Mouse (Mus musculus) hindbrain, embryonic 14.5 days (tissue): ENCODE results near the gene Ebf1. TPM values are rescaled to one million over a fixed set of nuclear protein-coding genes. Genes with fewer than 3 reads are reported as not detected.

ENCODE experiments used
- ATAC-seq: fragments of 200-750 bp; cut with Nextera tagmentation; 2 replicates; pipeline ENCODE4 v1.8.0; 2017; ENCODE audit warnings: moderate number of reproducible peaks, mild to moderate bottlenecking, moderate TSS enrichment, moderate library complexity; ENCODE audit not compliant: low FRiP score
- DNase-seq: peaks from one replicate; pipeline ENCODE4 v3.0.0-alpha.2; 2015; ENCODE audit warnings: low spot score
- H3K27ac ChIP-seq: fragments of 300-500 bp; sonication (generic); 2 replicates; pipeline ENCODE4 v1.5.1; 2014; ENCODE audit warnings: mild to moderate bottlenecking, moderate library complexity
- H3K27me3 ChIP-seq: fragments of 300-500 bp; sonication (generic); 2 replicates; pipeline ENCODE4 v1.6.1; 2014; ENCODE audit warnings: mild to moderate bottlenecking, low read length, mixed read lengths; ENCODE audit not compliant: control insufficient read depth, insufficient read depth
- H3K36me3 ChIP-seq: fragments of 300-500 bp; sonication (generic); replicated peaks from 2 replicates; pipeline ENCODE4 v1.6.1; 2014; ENCODE audit not compliant: control insufficient read depth, insufficient read depth
- H3K4me1 ChIP-seq: fragments of 300-500 bp; sonication (generic); replicated peaks from 2 replicates; pipeline ENCODE4 v1.6.1; 2014; ENCODE audit warnings: antibody characterized with exemption, low read length, mixed read lengths; ENCODE audit not compliant: control insufficient read depth, insufficient read depth
- H3K4me2 ChIP-seq: fragments of 300-500 bp; sonication (generic); replicated peaks from 2 replicates; pipeline ENCODE4 v1.6.1; 2014; ENCODE audit warnings: mild to moderate bottlenecking, moderate library complexity
- H3K4me3 ChIP-seq: fragments of 300-500 bp; sonication (generic); replicated peaks from 2 replicates; pipeline ENCODE4 v1.5.1; 2014; ENCODE audit warnings: mild to moderate bottlenecking, low read length
- H3K9ac ChIP-seq: fragments of 300-500 bp; sonication (generic); 2 replicates; pipeline ENCODE4 v1.6.1; 2014
- H3K9me3 ChIP-seq: fragments of 300-500 bp; sonication (generic); 2 replicates; pipeline ENCODE4 v1.6.1; 2016; ENCODE audit warnings: low read length; ENCODE audit not compliant: control insufficient read depth
- WGBS: fragments of 180-500 bp; shearing (Covaris S2); extraction: QIAGEN DNeasy Blood & Tissue Kit; methylation state at CpG from one replicate; pipeline ENCODE4 v1.1.7; 2014; 5-methylcytosine and 5-hydroxymethylcytosine counted together
- polyA plus RNA-seq: library from polyadenylated mRNA; unstranded; fragments of >200 nt; fragmentation: Nextera tagmentation; extraction: Ambion mirVana; gene quantifications from 2 replicates; pipeline ENCODE4 v1.2.1, GENCODE M21; 2014

Gene Ebf1
- polyA plus RNA-seq, 1 experiment from 2014 or later = 123 TPM

- no peak for ATAC-seq
These were observed 99.8 kb downstream of the Ebf1 start for GRCm38 (mm10) chr11:44716928-44717327.

GRCm38 (mm10) chr11:44717636-44718035, 100.5 kb downstream of the Ebf1 start:
- Histone ChIP-seq H3K4me1 (0 out of 2 replicates have a peak, but pooled peaks cover 10% of the 10 kb centered on the region), H3K4me2 (no peak overlapping the region), H3K9me3 (no peaks in the 10 kb centered on the region), H3K27me3 (no peaks in the 10 kb centered on the region), H3K27ac (no peak overlapping the region), H3K36me3 (no peaks in the 10 kb centered on the region), H3K9ac (no peak overlapping the region), H3K4me3 (no peak overlapping the region)
- no peak for DNase-seq
- 89% methylated on average over 7 of the region's 7 CpGs for WGBS
- ATAC-seq = no peak

More at GRCm38 (mm10) chr11:44716928-44717327, 99.8 kb downstream of the Ebf1 start:
- H3K9me3 ChIP-seq = no peaks in the 10 kb centered on the region
- no peak overlapping the region for H3K9ac ChIP-seq
- DNase-seq = no peak
- no peak overlapping the region for H3K4me2 ChIP-seq
- H3K36me3 ChIP-seq = no peaks in the 10 kb centered on the region
- WGBS = 37% methylated on average over 6 of the region's 6 CpGs
- no peaks in the 10 kb centered on the region for H3K27me3 ChIP-seq
- 0 out of 2 replicates have a peak, but pooled peaks cover 10% of the 10 kb centered on the region for H3K4me1 ChIP-seq
- H3K27ac ChIP-seq = no peak overlapping the region
- H3K4me3 ChIP-seq = no peak overlapping the region

- DNase-seq (no peak), ATAC-seq (no peak)
These were observed 104.9 kb downstream of the Ebf1 start for GRCm38 (mm10) chr11:44721976-44722375.

GRCm38 (mm10) chr11:44723950-44724502, 106.9 kb downstream of the Ebf1 start:
- H3K9me3 ChIP-seq = no peaks in the 10 kb centered on the region
- no peak overlapping the region for H3K9ac ChIP-seq
- H3K36me3 ChIP-seq = no peaks in the 10 kb centered on the region
- ATAC-seq (no peak), DNase-seq (no peak)
- no peaks in the 10 kb centered on the region for H3K27me3 ChIP-seq
- H3K4me3 ChIP-seq = no peak overlapping the region
- no peak overlapping the region for H3K4me2 ChIP-seq
- H3K4me1 ChIP-seq = no peaks in the 10 kb centered on the region
- H3K27ac ChIP-seq = no peak overlapping the region
- 84% methylated on average over 6 of the region's 6 CpGs for WGBS

More at GRCm38 (mm10) chr11:44721976-44722375, 104.9 kb downstream of the Ebf1 start:
- no peaks in the 10 kb centered on the region for H3K27me3 ChIP-seq
- no peak overlapping the region for H3K4me3 ChIP-seq
- H3K9ac ChIP-seq = no peak overlapping the region
- H3K4me2 ChIP-seq = no peak overlapping the region
- H3K4me1 ChIP-seq = 0 out of 2 replicates have a peak, but pooled peaks cover 3% of the 10 kb centered on the region
- 84% methylated on average over 4 of the region's 4 CpGs for WGBS
- H3K36me3 ChIP-seq = no peaks in the 10 kb centered on the region
- no peak overlapping the region for H3K27ac ChIP-seq
- no peaks in the 10 kb centered on the region for H3K9me3 ChIP-seq

- Histone ChIP-seq H3K27me3 (no peaks in the 10 kb centered on the region), H3K4me1 (no peaks in the 10 kb centered on the region), H3K9ac (no peak overlapping the region), H3K36me3 (no peaks in the 10 kb centered on the region), H3K4me2 (no peak overlapping the region), H3K4me3 (no peak overlapping the region), H3K27ac (no peak overlapping the region), H3K9me3 (no peaks in the 10 kb centered on the region)
- DNase-seq (no peak), ATAC-seq (no peak)
- WGBS = 88% methylated on average over 5 of the region's 5 CpGs
These were observed 108.6 kb downstream of the Ebf1 start for GRCm38 (mm10) chr11:44725732-44726131.

- Histone ChIP-seq H3K27me3 (no peaks in the 10 kb centered on the region), H3K4me1 (no peaks in the 10 kb centered on the region), H3K9me3 (no peaks in the 10 kb centered on the region), H3K36me3 (no peaks in the 10 kb centered on the region), H3K27ac (no peak overlapping the region), H3K9ac (no peak overlapping the region), H3K4me3 (no peak overlapping the region), H3K4me2 (no peak overlapping the region)
- DNase-seq = no peak
- no peak for ATAC-seq
- WGBS = 79% methylated on average over 3 of the region's 3 CpGs
These were observed 110.3 kb downstream of the Ebf1 start for GRCm38 (mm10) chr11:44727376-44727775.

- H3K4me2 ChIP-seq = no peak overlapping the region
These were observed 110.7 kb downstream of the Ebf1 start for GRCm38 (mm10) chr11:44727821-44728220.

GRCm38 (mm10) chr11:44728271-44728670, 111.2 kb downstream of the Ebf1 start:
- no peaks in the 10 kb centered on the region for H3K27me3 ChIP-seq
- H3K9me3 ChIP-seq = no peaks in the 10 kb centered on the region
- no peaks in the 10 kb centered on the region for H3K4me1 ChIP-seq
- no peak for ATAC-seq
- H3K4me2 ChIP-seq = no peak overlapping the region
- no peak overlapping the region for H3K9ac ChIP-seq
- H3K27ac ChIP-seq = no peak overlapping the region
- H3K4me3 ChIP-seq = no peak overlapping the region
- no peak for DNase-seq
- H3K36me3 ChIP-seq = no peaks in the 10 kb centered on the region
- WGBS = 94% methylated on average over 2 of the region's 2 CpGs

More at GRCm38 (mm10) chr11:44727821-44728220, 110.7 kb downstream of the Ebf1 start:
- Histone ChIP-seq H3K27me3 (no peaks in the 10 kb centered on the region), H3K36me3 (no peaks in the 10 kb centered on the region), H3K4me3 (no peak overlapping the region), H3K27ac (no peak overlapping the region), H3K9ac (no peak overlapping the region), H3K4me1 (no peaks in the 10 kb centered on the region), H3K9me3 (no peaks in the 10 kb centered on the region)
- ATAC-seq = no peak
- DNase-seq = no peak
- 80% methylated on average over 2 of the region's 2 CpGs for WGBS

GRCm38 (mm10) chr11:44729931-44730330, 112.8 kb downstream of the Ebf1 start:
- Histone ChIP-seq H3K9ac (no peak overlapping the region), H3K36me3 (no peaks in the 10 kb centered on the region), H3K4me3 (no peak overlapping the region), H3K9me3 (no peaks in the 10 kb centered on the region), H3K27ac (no peak overlapping the region), H3K4me2 (no peak overlapping the region), H3K4me1 (no peaks in the 10 kb centered on the region), H3K27me3 (no peaks in the 10 kb centered on the region)
- 64% methylated on average over 4 of the region's 4 CpGs for WGBS
- DNase-seq (no peak), ATAC-seq (no peak)

- WGBS = 83% methylated on average over 2 of the region's 2 CpGs
- H3K9ac ChIP-seq = no peak overlapping the region
- no peak for ATAC-seq
These were observed 114.6 kb downstream of the Ebf1 start for GRCm38 (mm10) chr11:44731763-44732162.

More at GRCm38 (mm10) chr11:44731763-44732162, 114.6 kb downstream of the Ebf1 start:
- no peak overlapping the region for H3K4me3 ChIP-seq
- no peaks in the 10 kb centered on the region for H3K27me3 ChIP-seq
- H3K4me1 ChIP-seq = no peaks in the 10 kb centered on the region
- no peak overlapping the region for H3K27ac ChIP-seq
- no peaks in the 10 kb centered on the region for H3K36me3 ChIP-seq
- no peak overlapping the region for H3K4me2 ChIP-seq
- H3K9me3 ChIP-seq = no peaks in the 10 kb centered on the region
- DNase-seq = no peak
